ENCODE assay signal across 8 mouse cellular contexts in genomic region chr3:95231298-95232221, GRCm38 (mm10). TPM values are rescaled to one million over a fixed set of nuclear protein-coding genes. Genes with fewer than 3 reads are reported as not detected.
A peak's percentile ranks its signal among the peaks of the same experiment; 100 is the strongest.
DNase-seq lines count a peak whose midpoint lies in the region; ATAC-seq and TF ChIP-seq lines count a peak whose summit lies in the region.

Mllt11 (minus strand) TSS chr3:95232171.

- peak within 1 kb of the TSS; percentile 94 for H3K4me2 ChIP-seq in lung, embryonic 14.5 days

- no peaks in the 10 kb centered on the region for H3K27me3 ChIP-seq in lung, embryonic 14.5 days (ENCODE audit: insufficient read depth, low read length)
- H3K27me3 ChIP-seq in small intestine, adult 2 months (ENCODE audit: control insufficient read depth, insufficient read depth, low read length) = no peaks in the 10 kb centered on the region

- H3K4me3 ChIP-seq in lung, embryonic 14.5 days (ENCODE audit: low read depth, low read length) = peak within 1 kb of the TSS; percentile 94
- peak within 1 kb of the TSS; percentile 64 for H3K4me3 ChIP-seq in small intestine, adult 2 months (ENCODE audit: low read depth, low read length)

- WGBS in lung, embryonic 14.5 days = 74% methylated on average over 13 of the region's 13 CpGs
- 57% methylated on average over 13 of the region's 13 CpGs for WGBS in small intestine, adult 2 months

- no peak for TF ChIP-seq CTCF in lung, embryonic 14.5 days (IDR thresholded peaks at IDR 0.05; ENCODE audit: low read depth)
- TF ChIP-seq CTCF in small intestine, adult 2 months (IDR thresholded peaks at IDR 0.05; ENCODE audit: extremely low read depth, insufficient read length, insufficient replicate concordance, low read depth, low read length) = no peak

- peak within 1 kb of the TSS; percentile 90 for H3K9ac ChIP-seq in lung, embryonic 14.5 days

- TF ChIP-seq POLR2A in small intestine, adult 2 months (IDR thresholded peaks at IDR 0.05; ENCODE audit: low read depth, low read length) = no peak

- peak; percentile 29 for DNase-seq in adrenal gland, adult 2 months
- DNase-seq in adrenal gland, adult 8-10 months = no peak
- DNase-seq in R1 (ENCODE audit: low read depth, low spot score) = peak; percentile 32
- DNase-seq in gastrocnemius, postnatal 25 days = no peak
- peak; percentile 48 for DNase-seq in kidney, postnatal 14 days
- DNase-seq in lung, embryonic 14.5 days = no peak
- DNase-seq in right cerebral cortex, adult 18-20 months = no peak

- H3K27ac ChIP-seq in lung, embryonic 14.5 days (ENCODE audit: low read depth) = peak within 1 kb of the TSS; percentile 98; the same call in 1 of the 2 replicates
- peak within 1 kb of the TSS; percentile 100 for H3K27ac ChIP-seq in small intestine, adult 2 months (ENCODE audit: insufficient read depth, low read depth, low read length)

- H3K36me3 ChIP-seq in lung, embryonic 14.5 days (ENCODE audit: insufficient read depth) = peaks cover 54% of the 10 kb centered on the region
- H3K36me3 ChIP-seq in small intestine, adult 2 months (ENCODE audit: control insufficient read depth, insufficient read depth, low read length) = peaks cover 48% of the 10 kb centered on the region

- H3K9me3 ChIP-seq in lung, embryonic 14.5 days (ENCODE audit: low read depth, low read length) = no peaks in the 10 kb centered on the region

- peaks cover 16% of the 10 kb centered on the region; the same call in 1 of the 2 replicates for H3K4me1 ChIP-seq in lung, embryonic 14.5 days (ENCODE audit: insufficient read depth)
- H3K4me1 ChIP-seq in small intestine, adult 2 months (ENCODE audit: control insufficient read depth, insufficient read depth, insufficient read length, low read length) = peaks cover 26% of the 10 kb centered on the region

- ATAC-seq in lung, embryonic 14.5 days (ENCODE audit: insufficient read depth) = no peak

RNA-seq across cellular contexts. Expression of gene Mllt11, which starts in this region (rescaled TPM):
- total RNA-seq in adrenal gland, adult 2 months (2021) = 1 to 10 TPM; 8.0 to 8.7 TPM
- polyA plus RNA-seq in adrenal gland, adult 2 months (2012; rRNA removed) = 7.2 and 9.2 TPM in 2 replicates
- 1 to 10 TPM; 6.6 to 7.1 (median 6.8) TPM for total RNA-seq in adrenal gland, adult 8-10 months (2022)
- 10 to 100 TPM; 34.4 to 42.4 TPM for total RNA-seq in gastrocnemius, postnatal 25 days (2021)
- 15.1 and 16.1 TPM in 2 replicates for polyA plus RNA-seq in lung, embryonic 14.5 days (2014; fragmentation: Nextera tagmentation; extraction: Ambion mirVana)
- 13.1 and 14.0 TPM in 2 replicates for polyA plus RNA-seq in small intestine, adult 2 months (2012; rRNA removed)

Comparison
In these comparisons a context has a peak if more than half of its experiments do, and no peak if none do; other contexts are left out.
1. DNase-seq: peak in adrenal gland, adult 2 months (single experiment), R1 (single experiment) and kidney, postnatal 14 days (single experiment); none in adrenal gland, adult 8-10 months (single experiment), gastrocnemius, postnatal 25 days (single experiment), lung, embryonic 14.5 days (single experiment) and right cerebral cortex, adult 18-20 months (single experiment).